Mouse (Mus musculus) cortical plate, adult 2 months (tissue): ENCODE measurements at regions not wholly inside any gene's neighbourhood (a gene's known extent, or its start where the extent isn't known, plus 50 kb on each side); places are given as distances from the start of the nearest gene placed in this dataset.

ENCODE experiments used
- CTCF ChIP-seq: fragments of 200-500 bp; IDR thresholded peaks from 2 replicates; pipeline ENCODE4 v1.5.1; 2011; ENCODE audit warnings: mild to moderate bottlenecking, control low read depth, low read length; ENCODE audit not compliant: insufficient read depth; ENCODE audit errors: extremely low read depth
- POLR2A ChIP-seq: fragments of 200-500 bp; IDR thresholded peaks from 2 replicates; pipeline ENCODE4 v1.6.1; 2011; ENCODE audit warnings: mild to moderate bottlenecking, low read length, control low read depth; ENCODE audit not compliant: insufficient read depth; ENCODE audit errors: extremely low read depth

GRCm38 (mm10) chr5:41058015-41058414 lies 649.9 kb downstream of the Rab28 start:
- TF ChIP-seq CTCF, result no peak
- no peak for TF ChIP-seq POLR2A
